Mouse (Mus musculus): ENCODE results near the gene 6030468B19Rik. TPM values are rescaled to one million over a fixed set of nuclear protein-coding genes. Genes with fewer than 3 reads are reported as not detected.

Gene 6030468B19Rik
- polyA plus RNA-seq, 1 experiment from 2014 or later = 2.2 TPM

DNA sequence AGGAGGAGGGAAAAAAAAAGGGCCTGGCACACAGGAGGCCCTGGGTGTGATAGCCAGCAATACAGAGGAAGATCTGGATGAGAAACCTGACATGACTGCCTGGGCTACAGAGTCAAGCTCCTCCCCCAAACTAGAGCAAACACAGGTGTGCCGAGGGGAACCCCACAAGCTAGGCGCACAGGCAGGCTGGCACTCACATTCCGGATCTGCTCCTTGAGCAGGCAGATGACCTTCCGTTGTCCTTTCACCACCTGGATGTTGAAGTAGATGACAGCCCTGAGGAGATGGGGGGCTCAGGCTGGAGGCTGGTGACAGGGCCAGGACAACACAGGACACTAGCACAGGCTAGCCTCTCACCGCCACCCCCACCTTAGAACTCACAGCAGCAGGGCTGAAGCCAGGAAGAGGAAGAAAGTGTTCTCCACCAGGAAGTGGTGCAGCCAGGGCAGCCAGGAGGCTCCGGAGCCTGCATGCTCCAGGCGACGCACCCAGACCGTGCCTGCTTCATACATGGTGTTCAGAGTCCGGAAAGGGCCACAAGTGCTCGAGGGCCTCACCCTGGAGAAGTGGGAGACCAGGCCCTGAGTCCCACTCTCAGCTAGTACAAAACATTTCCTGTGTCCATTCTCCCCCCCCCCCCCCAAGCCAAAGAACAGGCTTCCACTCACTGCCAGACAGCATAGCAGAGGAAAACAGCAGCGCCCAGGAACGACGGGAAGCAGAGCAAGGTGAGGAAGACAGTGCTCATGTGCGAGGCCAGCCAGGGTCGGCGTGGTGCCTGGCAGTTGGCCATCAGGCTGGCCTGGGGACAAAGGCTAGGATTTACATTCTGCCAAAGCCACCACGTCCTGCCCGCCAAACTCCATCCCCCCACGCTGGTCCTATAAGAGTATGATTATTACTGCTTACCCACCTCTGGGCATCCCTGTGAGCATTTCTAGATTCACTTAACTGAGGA is 28.5 kb upstream of the 6030468B19Rik start:
- Histone ChIP-seq H3K4me1 (0 out of 2 replicates have a peak, but pooled peaks cover 4% of the 10 kb centered on the region), H3K27ac (replicated peaks) (no peak overlapping the region), H3K27me3 (ENCODE audit: low read depth, poor library complexity, severe bottlenecking) (no peaks in the 10 kb centered on the region), H3K36me3 (peaks cover 26% of the 10 kb centered on the region), H3K9me3 (replicated peaks) (no peaks in the 10 kb centered on the region), H3K4me3 (no peak overlapping the region)
- no peak for DNase-seq (ENCODE audit: low spot score)
- 89% methylated on average over 20 of the region's 20 CpGs for WGBS

DNA sequence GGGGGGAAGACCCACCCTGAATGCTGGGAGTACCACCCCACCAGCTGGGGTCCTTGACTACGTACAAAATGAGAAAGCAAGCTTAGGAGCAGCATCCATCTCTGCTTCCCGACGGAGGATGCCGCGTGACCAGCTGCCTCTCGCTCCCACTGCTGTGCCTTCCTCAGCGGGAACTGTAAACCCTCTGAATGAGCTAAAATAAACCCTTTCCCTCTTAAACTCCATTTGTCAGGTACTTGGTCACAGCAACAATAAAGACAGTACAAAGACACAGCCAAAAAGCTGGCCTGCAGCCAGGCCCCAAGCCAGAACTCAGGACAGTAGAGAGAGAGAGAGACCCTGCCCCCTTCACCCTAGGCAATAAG is 27.8 kb upstream of the 6030468B19Rik start:
- no peaks in the 10 kb centered on the region for H3K9me3 ChIP-seq (replicated peaks)
- peaks cover 20% of the 10 kb centered on the region for H3K36me3 ChIP-seq
- no peak overlapping the region for H3K4me3 ChIP-seq
- DNase-seq (ENCODE audit: low spot score) = no peak
- H3K4me1 ChIP-seq = 0 out of 2 replicates have a peak, but pooled peaks cover 4% of the 10 kb centered on the region
- WGBS = 91% methylated on average over 7 of the region's 7 CpGs
- H3K27me3 ChIP-seq (ENCODE audit: low read depth, poor library complexity, severe bottlenecking) = no peaks in the 10 kb centered on the region
- H3K27ac ChIP-seq (replicated peaks) = no peak overlapping the region

DNA sequence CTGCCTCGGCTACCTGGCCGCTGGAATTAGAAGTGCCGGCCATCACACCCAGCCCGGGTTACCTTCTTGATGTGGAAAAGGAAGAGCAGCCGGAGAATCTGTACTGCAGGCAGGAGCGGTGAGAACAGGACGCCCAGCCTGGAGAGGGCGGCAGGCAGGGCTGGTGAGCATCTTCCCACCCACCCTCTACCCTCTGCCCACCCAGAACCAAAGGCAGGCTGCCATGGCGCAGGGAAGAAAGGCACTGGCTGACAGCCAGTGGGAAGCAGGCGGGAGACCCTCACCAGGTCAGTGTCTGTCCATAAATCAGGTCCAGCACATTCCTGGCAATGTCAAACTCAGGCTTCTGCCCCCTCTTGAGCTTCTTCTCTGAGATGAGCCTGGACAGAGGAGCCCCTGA is 27.1 kb upstream of the 6030468B19Rik start:
- Histone ChIP-seq H3K4me1 (0 out of 2 replicates have a peak, but pooled peaks cover 4% of the 10 kb centered on the region), H3K4me3 (no peak overlapping the region), H3K27ac (replicated peaks) (no peak overlapping the region), H3K36me3 (peaks cover 12% of the 10 kb centered on the region), H3K27me3 (ENCODE audit: low read depth, poor library complexity, severe bottlenecking) (no peaks in the 10 kb centered on the region), H3K9me3 (replicated peaks) (no peaks in the 10 kb centered on the region)
- no peak for DNase-seq (ENCODE audit: low spot score)
- 89% methylated on average over 10 of the region's 10 CpGs for whole genome bisulfite sequencing

DNA sequence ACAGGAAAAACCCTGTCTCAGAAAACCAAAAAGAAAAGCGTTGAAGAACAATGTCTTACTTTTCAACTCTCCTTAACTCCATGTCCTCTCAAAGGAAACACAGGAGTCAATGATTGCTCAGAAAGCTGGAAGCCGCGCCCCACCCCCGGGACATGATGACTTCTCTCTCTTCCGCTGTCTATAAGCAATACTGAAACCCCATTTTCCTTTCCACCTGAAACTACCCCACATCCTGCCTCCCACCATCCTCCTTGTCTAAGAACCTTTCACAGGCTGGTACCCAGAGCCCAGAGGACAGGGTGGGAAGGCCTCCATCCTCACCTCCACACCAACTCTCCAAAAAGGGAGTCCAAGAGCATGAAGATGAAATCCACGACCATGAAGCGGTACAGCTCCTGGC is 25.1 kb upstream of the 6030468B19Rik start:
- Histone ChIP-seq H3K9me3 (replicated peaks) (no peaks in the 10 kb centered on the region), H3K4me1 (0 out of 2 replicates have a peak, but pooled peaks cover 5% of the 10 kb centered on the region), H3K27me3 (ENCODE audit: low read depth, poor library complexity, severe bottlenecking) (no peaks in the 10 kb centered on the region), H3K27ac (replicated peaks) (no peak overlapping the region), H3K4me3 (no peak overlapping the region), H3K36me3 (no peaks in the 10 kb centered on the region; the same call in 1 of the 2 replicates)
- no peak for DNase-seq (ENCODE audit: low spot score)
- WGBS = 91% methylated on average over 7 of the region's 7 CpGs

DNA sequence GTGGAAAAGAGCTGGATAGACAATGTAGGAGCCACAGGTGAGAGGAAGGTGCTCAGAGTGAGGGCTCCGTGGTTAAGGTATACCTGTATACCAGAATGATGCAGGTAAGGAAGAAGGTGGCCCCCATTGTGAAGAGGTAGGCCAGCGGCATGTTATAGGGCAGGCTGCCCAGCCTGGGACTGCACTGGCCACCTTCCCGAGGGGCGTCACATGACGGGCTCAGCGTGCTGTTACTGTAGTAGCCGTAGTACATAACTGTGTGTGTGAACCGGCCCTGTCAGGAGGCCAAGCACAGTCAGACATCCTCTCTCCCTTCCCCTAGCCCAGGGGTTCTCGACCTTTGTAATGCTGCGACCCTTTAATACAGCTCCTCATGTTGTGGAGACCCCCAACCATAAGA is 22.5 kb upstream of the 6030468B19Rik start:
- 94% methylated on average over 10 of the region's 10 CpGs for WGBS
- no peaks in the 10 kb centered on the region; the same call in 1 of the 2 replicates for H3K36me3 ChIP-seq

DNA sequence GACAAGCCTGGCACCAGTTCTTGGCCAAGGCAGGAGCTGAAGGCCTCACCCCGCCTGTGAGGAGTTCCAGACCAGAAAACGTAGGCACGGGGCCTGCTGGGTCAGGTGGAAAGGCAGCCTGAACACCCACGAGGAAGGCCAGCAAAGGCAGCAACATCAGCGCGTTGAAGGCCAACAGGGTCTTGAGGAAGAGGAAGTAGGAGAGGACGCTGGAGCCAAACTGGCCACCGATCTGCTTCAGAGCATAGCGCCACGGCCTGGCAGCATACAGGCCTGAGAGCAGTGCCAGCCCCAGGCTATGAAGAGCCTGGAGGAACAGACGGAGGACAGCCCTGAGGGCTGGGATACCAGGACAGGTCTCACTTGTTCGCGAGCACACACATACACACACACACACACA is 21.9 kb upstream of the 6030468B19Rik start:
- Histone ChIP-seq H3K4me3 (no peak overlapping the region), H3K9me3 (replicated peaks) (no peaks in the 10 kb centered on the region), H3K27me3 (ENCODE audit: low read depth, poor library complexity, severe bottlenecking) (peaks cover 27% of the 10 kb centered on the region), H3K27ac (replicated peaks) (no peak overlapping the region), H3K36me3 (no peaks in the 10 kb centered on the region; the same call in 1 of the 2 replicates), H3K4me1 (peaks cover 27% of the 10 kb centered on the region)
- DNase-seq (ENCODE audit: low spot score) = no peak
- WGBS = 93% methylated on average over 13 of the region's 13 CpGs

More for the DNA sequence above, 22.5 kb upstream of the 6030468B19Rik start:
- no peak for DNase-seq (ENCODE audit: low spot score)
- Histone ChIP-seq H3K4me3 (no peak overlapping the region), H3K9me3 (replicated peaks) (no peaks in the 10 kb centered on the region), H3K27me3 (ENCODE audit: low read depth, poor library complexity, severe bottlenecking) (peaks cover 21% of the 10 kb centered on the region), H3K27ac (replicated peaks) (no peak overlapping the region), H3K4me1 (peaks cover 20% of the 10 kb centered on the region)

DNA sequence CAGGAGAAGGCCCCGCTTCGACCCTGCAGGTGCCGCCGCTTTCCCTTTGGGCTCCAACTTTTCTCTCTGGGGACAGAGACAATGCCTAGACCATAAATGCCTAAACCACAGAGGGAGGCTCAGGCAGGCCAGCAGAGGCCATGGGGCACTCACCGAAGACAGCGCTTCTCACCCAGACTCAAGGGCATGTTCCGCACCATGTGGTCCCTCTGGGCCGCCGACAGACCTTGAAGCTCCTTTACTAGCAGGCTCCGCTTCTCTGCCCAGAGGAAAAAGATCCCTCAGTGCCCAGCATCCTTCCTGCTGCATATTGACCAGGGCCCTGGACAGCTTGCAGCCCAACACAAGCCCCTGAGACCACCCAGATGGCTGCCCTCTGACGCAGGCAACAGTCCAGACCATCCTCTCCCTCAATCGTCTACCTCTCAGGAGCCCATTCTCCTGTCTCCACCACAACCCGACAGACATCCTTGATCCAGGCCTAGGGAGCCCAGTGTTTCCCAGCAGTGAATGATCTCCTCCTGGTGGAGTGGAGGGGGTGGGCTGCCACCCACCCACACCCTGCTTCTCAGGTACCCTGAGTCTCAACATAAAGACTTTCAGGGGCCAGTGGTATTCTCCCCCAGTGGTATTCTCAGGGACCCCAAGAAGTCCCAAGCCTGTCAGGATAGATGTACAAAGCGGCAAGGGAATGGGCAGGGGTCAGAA is 21.2 kb upstream of the 6030468B19Rik start:
- H3K27me3 ChIP-seq (ENCODE audit: low read depth, poor library complexity, severe bottlenecking) = peaks cover 34% of the 10 kb centered on the region
- H3K4me3 ChIP-seq = no peak overlapping the region
- no peaks in the 10 kb centered on the region; the same call in 1 of the 2 replicates for H3K36me3 ChIP-seq
- DNase-seq (ENCODE audit: low spot score) = no peak
- no peaks in the 10 kb centered on the region for H3K9me3 ChIP-seq (replicated peaks)
- peaks cover 34% of the 10 kb centered on the region for H3K4me1 ChIP-seq
- H3K27ac ChIP-seq (replicated peaks) = no peak overlapping the region
- 90% methylated on average over 14 of the region's 14 CpGs for WGBS

DNA sequence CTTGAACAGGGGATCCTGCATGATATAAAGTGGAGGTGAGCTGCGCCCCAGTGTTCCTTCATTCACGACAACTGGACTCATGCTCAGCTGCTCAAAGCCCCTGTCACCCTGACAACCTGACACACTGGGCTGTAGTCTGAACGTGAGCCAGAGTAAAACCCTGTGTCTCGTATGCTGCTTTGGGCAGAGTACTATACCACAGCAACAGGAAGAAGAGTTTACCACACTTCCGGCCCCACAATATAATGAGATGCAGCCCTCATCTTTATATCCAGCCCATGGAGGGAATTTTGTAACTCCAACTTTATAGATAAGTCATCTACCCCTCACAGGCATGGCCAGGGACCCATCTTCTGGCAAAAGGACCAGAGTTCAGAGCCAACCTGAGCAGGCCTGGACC is 20.3 kb upstream of the 6030468B19Rik start:
- Histone ChIP-seq H3K27ac (replicated peaks) (no peak overlapping the region), H3K4me1 (peaks cover 41% of the 10 kb centered on the region), H3K9me3 (replicated peaks) (no peaks in the 10 kb centered on the region), H3K4me3 (no peak overlapping the region), H3K27me3 (ENCODE audit: low read depth, poor library complexity, severe bottlenecking) (peaks cover 43% of the 10 kb centered on the region), H3K36me3 (no peaks in the 10 kb centered on the region)
- WGBS = 91% methylated on average over 5 of the region's 5 CpGs
- no peak for DNase-seq (ENCODE audit: low spot score)

DNA sequence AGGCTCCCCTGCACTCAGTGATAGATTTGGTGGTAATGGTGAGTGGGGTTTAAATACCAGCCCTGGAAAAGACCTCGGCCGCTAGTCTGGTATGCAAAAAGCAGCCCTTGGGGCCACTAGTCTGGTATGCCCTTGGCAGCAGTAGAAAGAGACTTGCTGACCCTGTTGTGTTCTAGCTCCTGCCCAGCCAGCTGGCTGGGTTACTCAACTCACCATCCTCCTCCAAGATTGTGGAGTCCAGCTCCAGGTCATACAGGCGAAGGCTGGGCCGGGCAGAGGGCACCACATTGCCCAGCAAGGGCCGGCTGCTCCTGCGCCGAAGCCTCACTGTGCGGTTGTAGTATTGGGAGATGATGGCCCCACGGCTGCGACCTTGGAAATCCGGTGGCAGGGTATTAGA is 19.4 kb upstream of the 6030468B19Rik start:
- 96% methylated on average over 11 of the region's 11 CpGs for WGBS
- Histone ChIP-seq H3K4me3 (no peak overlapping the region), H3K4me1 (peaks cover 47% of the 10 kb centered on the region), H3K27ac (replicated peaks) (no peak overlapping the region), H3K9me3 (replicated peaks) (no peaks in the 10 kb centered on the region), H3K36me3 (no peaks in the 10 kb centered on the region), H3K27me3 (ENCODE audit: low read depth, poor library complexity, severe bottlenecking) (peaks cover 52% of the 10 kb centered on the region)
- DNase-seq (ENCODE audit: low spot score) = no peak

DNA sequence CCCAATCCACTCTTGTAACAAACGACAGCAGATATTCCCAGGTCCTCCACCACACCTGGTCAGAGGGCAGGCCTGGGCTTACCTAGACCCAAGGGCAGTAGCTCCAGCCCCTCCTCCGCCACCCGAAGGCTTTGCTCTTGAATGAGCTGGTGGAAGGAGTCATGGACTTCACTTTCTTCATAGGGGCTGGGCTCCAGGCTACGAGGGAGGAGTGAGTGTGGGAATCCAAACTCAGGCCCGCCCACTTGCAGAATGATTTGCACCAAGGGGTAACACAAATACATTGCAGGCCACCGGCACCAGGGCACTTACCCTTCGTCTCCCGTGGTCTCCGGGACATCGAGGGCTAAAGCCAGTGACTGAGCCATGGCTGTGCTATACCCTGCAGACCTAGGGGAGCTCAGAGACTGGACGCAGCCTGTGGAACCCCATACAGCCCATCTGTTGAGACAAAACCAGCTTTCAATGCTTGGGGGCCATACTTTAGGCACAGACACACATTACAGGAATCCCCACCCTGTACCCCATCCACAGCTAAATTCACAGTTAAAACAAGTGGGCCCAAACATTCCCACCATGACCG is 18.5 kb upstream of the 6030468B19Rik start:
- peaks cover 55% of the 10 kb centered on the region for H3K4me1 ChIP-seq
- peak overlapping the region; percentile 58 for H3K4me3 ChIP-seq
- peak overlapping the region; percentile 82 for H3K27ac ChIP-seq (replicated peaks)
- H3K9me3 ChIP-seq (replicated peaks) = no peaks in the 10 kb centered on the region
- 70% methylated on average over 12 of the region's 12 CpGs for WGBS
- DNase-seq (ENCODE audit: low spot score) = no peak
- H3K27me3 ChIP-seq (ENCODE audit: low read depth, poor library complexity, severe bottlenecking) = peaks cover 62% of the 10 kb centered on the region
- no peaks in the 10 kb centered on the region for H3K36me3 ChIP-seq

DNA sequence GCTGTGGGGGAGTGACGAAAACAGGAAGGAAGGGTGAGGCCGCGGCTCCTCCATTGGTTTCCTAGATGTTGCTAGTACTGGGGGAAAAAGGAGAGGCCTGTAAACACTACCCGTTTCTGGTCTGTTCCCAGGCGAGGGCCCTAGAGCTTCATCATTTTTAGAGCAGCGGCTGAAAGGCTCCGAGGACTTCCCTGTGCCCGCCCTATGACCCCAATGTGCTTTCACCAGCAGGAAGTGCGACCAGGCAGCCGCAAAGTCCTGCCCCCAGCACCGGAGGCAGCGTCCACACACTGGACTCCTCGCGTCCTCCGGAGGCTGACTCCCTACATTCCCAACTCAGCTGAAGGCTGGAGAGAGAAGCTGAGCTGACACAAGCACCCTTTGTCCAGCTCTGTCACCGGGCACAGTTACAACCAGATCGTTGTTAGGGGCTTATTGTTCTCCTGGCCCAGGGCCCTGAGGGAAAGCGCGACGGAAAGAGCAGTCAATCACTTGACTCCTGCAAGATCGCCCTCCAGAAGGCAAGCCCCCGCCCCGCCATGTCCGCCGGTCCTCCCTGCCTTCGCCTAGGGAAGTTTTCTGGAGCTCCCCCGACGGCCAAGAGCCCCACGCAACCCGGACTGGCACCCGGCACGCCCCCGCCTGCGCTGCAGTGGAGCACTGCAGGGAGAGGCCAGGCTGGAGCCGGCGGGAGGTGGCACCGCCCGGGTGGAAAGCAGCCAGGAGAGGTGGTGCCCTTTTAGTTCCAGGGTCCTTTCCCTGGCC is 17.8 kb upstream of the 6030468B19Rik start:
- peak; percentile 72 for DNase-seq (ENCODE audit: low spot score)
- Histone ChIP-seq H3K4me1 (peaks cover 55% of the 10 kb centered on the region), H3K27ac (replicated peaks) (peak overlapping the region; percentile 82), H3K27me3 (ENCODE audit: low read depth, poor library complexity, severe bottlenecking) (peaks cover 68% of the 10 kb centered on the region), H3K4me3 (peak overlapping the region; percentile 58), H3K36me3 (no peaks in the 10 kb centered on the region), H3K9me3 (replicated peaks) (no peaks in the 10 kb centered on the region)
- WGBS = 5% methylated on average over 38 of the region's 38 CpGs

DNA sequence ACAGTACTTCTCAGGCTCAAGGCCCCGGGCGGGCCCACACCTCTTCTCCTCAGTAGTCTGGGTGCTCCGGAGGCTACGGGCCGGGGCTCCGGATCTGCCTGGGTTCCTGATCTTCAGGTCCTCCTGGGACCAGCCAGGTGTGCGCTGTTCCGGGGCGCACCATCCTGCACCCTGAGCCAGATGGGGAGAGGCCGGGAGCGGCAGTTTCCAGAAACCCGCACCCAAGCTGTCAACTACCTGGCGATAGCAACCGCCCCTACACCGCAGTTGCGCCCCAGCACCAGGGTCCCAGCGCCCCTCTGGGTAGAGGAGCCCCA is 17.3 kb upstream of the 6030468B19Rik start:
- peaks cover 55% of the 10 kb centered on the region for H3K4me1 ChIP-seq
- no peak for DNase-seq (ENCODE audit: low spot score)
- H3K4me3 ChIP-seq = peak overlapping the region; percentile 58
- H3K27ac ChIP-seq (replicated peaks) = peak overlapping the region; percentile 82
- H3K36me3 ChIP-seq = no peaks in the 10 kb centered on the region
- no peaks in the 10 kb centered on the region for H3K9me3 ChIP-seq (replicated peaks)
- WGBS = 1% methylated on average over 17 of the region's 17 CpGs
- H3K27me3 ChIP-seq (ENCODE audit: low read depth, poor library complexity, severe bottlenecking) = peaks cover 74% of the 10 kb centered on the region

All from midbrain, embryonic 10.5 days (tissue).